Mouse (Mus musculus): Measurements from ENCODE around the gene Ubb. TPM values are rescaled to one million over a fixed set of nuclear protein-coding genes. Genes with fewer than 3 reads are reported as not detected.

The Ubb gene
- polyA plus RNA-seq, 1 experiment from 2014 or later, result 2,594 TPM

GRCm38 (mm10) chr11:62537089-62537488 is 13.9 kb upstream of the Ubb start:
- no peak overlapping the region for H3K9ac ChIP-seq
- H3K9me3 ChIP-seq (replicated peaks), result no peaks in the 10 kb centered on the region
- H3K4me2 ChIP-seq, result no peak overlapping the region
- H3K27me3 ChIP-seq (replicated peaks), result peaks cover 23% of the 10 kb centered on the region; the same call in 1 of the 2 replicates
- H3K4me3 ChIP-seq, result no peak overlapping the region
- no peak overlapping the region for H3K27ac ChIP-seq (ENCODE audit: poor library complexity, severe bottlenecking)
- H3K36me3 ChIP-seq, result 0 out of 2 replicates have a peak, but pooled peaks cover 3% of the 10 kb centered on the region
- WGBS, result 91% methylated on average over 8 of the region's 8 CpGs
- no peak for ATAC-seq (ENCODE audit: insufficient number of reproducible peaks, low FRiP score)
- 0 out of 2 replicates have a peak, but pooled peaks cover 3% of the 10 kb centered on the region for H3K4me1 ChIP-seq (replicated peaks)

DNA sequence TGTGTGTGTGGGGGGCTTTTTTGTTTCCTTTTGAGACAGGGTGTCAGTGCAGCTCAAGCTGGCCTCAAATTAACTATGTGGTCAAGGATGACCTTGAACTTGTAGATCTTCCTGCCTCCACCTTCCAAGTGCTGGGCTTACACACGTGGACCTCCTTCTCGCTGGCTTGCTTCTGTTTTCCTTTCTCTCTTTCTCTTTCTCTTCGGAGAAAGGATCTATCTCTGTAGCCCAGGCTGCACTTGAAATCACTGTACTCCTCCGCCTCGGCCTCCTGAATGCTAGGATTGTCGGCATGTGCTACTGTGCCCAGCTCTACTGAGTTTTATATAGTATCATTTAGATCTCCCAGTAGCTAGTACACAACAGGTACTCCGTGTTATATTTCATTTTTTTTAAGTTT is 13.4 kb upstream of the Ubb start:
- no peaks in the 10 kb centered on the region for H3K9me3 ChIP-seq (replicated peaks)
- WGBS, result 44% methylated on average over 7 of the region's 7 CpGs
- ATAC-seq (ENCODE audit: insufficient number of reproducible peaks, low FRiP score), result no peak
- 0 out of 2 replicates have a peak, but pooled peaks cover 3% of the 10 kb centered on the region for H3K4me1 ChIP-seq (replicated peaks)
- no peak overlapping the region for H3K4me3 ChIP-seq
- H3K4me2 ChIP-seq, result peak overlapping the region; percentile 10
- peaks cover 23% of the 10 kb centered on the region; the same call in 1 of the 2 replicates for H3K27me3 ChIP-seq (replicated peaks)
- H3K36me3 ChIP-seq, result 0 out of 2 replicates have a peak, but pooled peaks cover 3% of the 10 kb centered on the region
- H3K27ac ChIP-seq (ENCODE audit: poor library complexity, severe bottlenecking), result no peak overlapping the region
- no peak overlapping the region for H3K9ac ChIP-seq

GRCm38 (mm10) chr11:62538321-62539088 is 12.5 kb upstream of the Ubb start:
- Histone ChIP-seq H3K27ac (ENCODE audit: poor library complexity, severe bottlenecking) (no peak overlapping the region), H3K4me1 (replicated peaks) (0 out of 2 replicates have a peak, but pooled peaks cover 3% of the 10 kb centered on the region), H3K4me2 (peak overlapping the region; percentile 95), H3K27me3 (replicated peaks) (peaks cover 23% of the 10 kb centered on the region; the same call in 1 of the 2 replicates), H3K9ac (peak overlapping the region; percentile 90), H3K4me3 (peak overlapping the region; percentile 81), H3K9me3 (replicated peaks) (no peaks in the 10 kb centered on the region), H3K36me3 (0 out of 2 replicates have a peak, but pooled peaks cover 3% of the 10 kb centered on the region)
- WGBS, result under 1% methylated on average over 61 of the region's 73 CpGs
- peak; percentile 83 for ATAC-seq (ENCODE audit: insufficient number of reproducible peaks, low FRiP score)

- H3K9me3 ChIP-seq (replicated peaks), result no peaks in the 10 kb centered on the region
- ATAC-seq (ENCODE audit: insufficient number of reproducible peaks, low FRiP score), result no peak; the same call in none of the 2 replicates
- peaks cover 23% of the 10 kb centered on the region; the same call in 1 of the 2 replicates for H3K27me3 ChIP-seq (replicated peaks)
- H3K4me3 ChIP-seq, result peak within 1 kb of the TSS; percentile 81
- WGBS, result 8% methylated on average over 49 of the region's 57 CpGs
- peak within 1 kb of the TSS; percentile 95 for H3K4me2 ChIP-seq
- peak within 1 kb of the TSS; percentile 90 for H3K9ac ChIP-seq
- 0 out of 2 replicates have a peak, but pooled peaks cover 3% of the 10 kb centered on the region for H3K4me1 ChIP-seq (replicated peaks)
- H3K36me3 ChIP-seq, result 0 out of 2 replicates have a peak, but pooled peaks cover 3% of the 10 kb centered on the region
- no peak within 1 kb of the TSS for H3K27ac ChIP-seq (ENCODE audit: poor library complexity, severe bottlenecking)
These were observed 11.7 kb upstream of the Ubb start, which contains the start of gene Cenpv for GRCm38 (mm10) chr11:62539089-62539890. Gene Cenpv (minus strand): TSS chr11:62539261.

DNA sequence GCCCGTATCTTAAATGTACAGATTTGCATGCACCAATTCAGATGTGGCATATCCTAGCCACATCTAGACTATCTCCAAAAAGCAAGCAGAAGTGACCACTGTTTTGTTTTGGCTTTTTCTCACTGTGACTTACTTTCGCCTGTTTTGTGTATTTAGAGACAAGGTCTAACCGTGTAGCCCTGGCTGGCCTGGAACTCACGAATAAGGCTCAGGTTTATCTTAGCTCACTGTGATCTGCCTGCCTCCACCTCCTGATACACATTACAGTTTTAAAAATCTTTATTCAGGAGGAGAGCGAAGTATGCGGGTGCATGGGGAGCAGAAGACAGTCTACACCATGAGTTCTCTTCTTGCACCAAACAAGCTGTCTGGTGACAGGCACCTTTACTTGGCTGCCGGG is 10.8 kb upstream of the Ubb start:
- Histone ChIP-seq H3K4me2 (no peak overlapping the region), H3K27ac (ENCODE audit: poor library complexity, severe bottlenecking) (no peak overlapping the region), H3K9me3 (replicated peaks) (no peaks in the 10 kb centered on the region), H3K36me3 (0 out of 2 replicates have a peak, but pooled peaks cover 2% of the 10 kb centered on the region), H3K4me1 (replicated peaks) (0 out of 2 replicates have a peak, but pooled peaks cover 3% of the 10 kb centered on the region), H3K4me3 (no peak overlapping the region), H3K27me3 (replicated peaks) (peaks cover 23% of the 10 kb centered on the region; the same call in 1 of the 2 replicates), H3K9ac (no peak overlapping the region)
- no peak for ATAC-seq (ENCODE audit: insufficient number of reproducible peaks, low FRiP score)
- WGBS, result 79% methylated on average over 7 of the region's 7 CpGs

GRCm38 (mm10) chr11:62540969-62541368 is 10.0 kb upstream of the Ubb start:
- Histone ChIP-seq H3K36me3 (no peaks in the 10 kb centered on the region), H3K4me3 (no peak overlapping the region), H3K9me3 (replicated peaks) (no peaks in the 10 kb centered on the region), H3K9ac (no peak overlapping the region), H3K27me3 (replicated peaks) (peaks cover 23% of the 10 kb centered on the region; the same call in 1 of the 2 replicates), H3K27ac (ENCODE audit: poor library complexity, severe bottlenecking) (no peak overlapping the region), H3K4me2 (no peak overlapping the region), H3K4me1 (replicated peaks) (0 out of 2 replicates have a peak, but pooled peaks cover 3% of the 10 kb centered on the region)
- no peak for ATAC-seq (ENCODE audit: insufficient number of reproducible peaks, low FRiP score)
- WGBS, result 58% methylated on average over 2 of the region's 2 CpGs

GRCm38 (mm10) chr11:62541581-62541980 is 9.4 kb upstream of the Ubb start:
- Histone ChIP-seq H3K4me1 (replicated peaks) (0 out of 2 replicates have a peak, but pooled peaks cover 3% of the 10 kb centered on the region), H3K9me3 (replicated peaks) (no peaks in the 10 kb centered on the region), H3K4me3 (no peak overlapping the region), H3K9ac (no peak overlapping the region), H3K36me3 (no peaks in the 10 kb centered on the region), H3K4me2 (no peak overlapping the region), H3K27ac (ENCODE audit: poor library complexity, severe bottlenecking) (no peak overlapping the region), H3K27me3 (replicated peaks) (peaks cover 23% of the 10 kb centered on the region; the same call in 1 of the 2 replicates)
- ATAC-seq (ENCODE audit: insufficient number of reproducible peaks, low FRiP score), result no peak
- WGBS, result 74% methylated on average over 8 of the region's 8 CpGs

GRCm38 (mm10) chr11:62543991-62544390 is 7.0 kb upstream of the Ubb start:
- 0 out of 2 replicates have a peak, but pooled peaks cover 3% of the 10 kb centered on the region for H3K4me1 ChIP-seq (replicated peaks)
- H3K9ac ChIP-seq, result no peak overlapping the region
- H3K27ac ChIP-seq (ENCODE audit: poor library complexity, severe bottlenecking), result no peak overlapping the region
- H3K4me2 ChIP-seq, result no peak overlapping the region
- H3K9me3 ChIP-seq (replicated peaks), result no peaks in the 10 kb centered on the region
- H3K4me3 ChIP-seq, result no peak overlapping the region
- peaks cover 16% of the 10 kb centered on the region; the same call in 1 of the 2 replicates for H3K27me3 ChIP-seq (replicated peaks)
- no peak for ATAC-seq (ENCODE audit: insufficient number of reproducible peaks, low FRiP score)
- H3K36me3 ChIP-seq, result no peaks in the 10 kb centered on the region
- WGBS, result 91% methylated on average over 3 of the region's 3 CpGs

- H3K27ac ChIP-seq (ENCODE audit: poor library complexity, severe bottlenecking), result peak overlapping the region; percentile 92
- 14% methylated on average over 5 of the region's 5 CpGs for WGBS
- H3K27me3 ChIP-seq (replicated peaks), result no peaks in the 10 kb centered on the region
- H3K9me3 ChIP-seq (replicated peaks), result no peaks in the 10 kb centered on the region
- peak; percentile 63 for ATAC-seq (ENCODE audit: insufficient number of reproducible peaks, low FRiP score)
- H3K4me2 ChIP-seq, result peak overlapping the region; percentile 77
- peak overlapping the region; percentile 82 for H3K9ac ChIP-seq
- H3K4me3 ChIP-seq, result peak overlapping the region; percentile 56
- H3K4me1 ChIP-seq (replicated peaks), result peaks cover 20% of the 10 kb centered on the region
- peaks cover 18% of the 10 kb centered on the region for H3K36me3 ChIP-seq
These were observed 1.2 kb upstream of the Ubb start for GRCm38 (mm10) chr11:62549782-62550181.

GRCm38 (mm10) chr11:62550227-62550685 is 715 bp upstream of the Ubb start:
- H3K4me1 ChIP-seq (replicated peaks), result peaks cover 25% of the 10 kb centered on the region
- peak overlapping the region; percentile 56 for H3K4me3 ChIP-seq
- 5% methylated on average over 11 of the region's 11 CpGs for WGBS
- H3K27me3 ChIP-seq (replicated peaks), result no peaks in the 10 kb centered on the region
- H3K4me2 ChIP-seq, result peak overlapping the region; percentile 77
- ATAC-seq (ENCODE audit: insufficient number of reproducible peaks, low FRiP score), result peak; percentile 80
- H3K36me3 ChIP-seq, result peaks cover 23% of the 10 kb centered on the region
- no peaks in the 10 kb centered on the region for H3K9me3 ChIP-seq (replicated peaks)
- H3K9ac ChIP-seq, result peak overlapping the region; percentile 82
- peak overlapping the region; percentile 92 for H3K27ac ChIP-seq (ENCODE audit: poor library complexity, severe bottlenecking)

Measured in heart, embryonic 12.5 days (tissue).